Mouse (Mus musculus): ENCODE results near the gene Rnf114.

- TF ChIP-seq CTCF (IDR thresholded peaks at IDR 0.05; ENCODE audit: borderline replicate concordance, extremely low read depth, insufficient read depth, insufficient read length) = no peak
- TF ChIP-seq POLR2A (IDR thresholded peaks at IDR 0.05; ENCODE audit: borderline replicate concordance, extremely low read depth, insufficient read depth, insufficient read length, poor library complexity, severe bottlenecking) = no peak
These were observed 70.6 kb downstream of the Rnf114 start for GRCm38 (mm10) chr2:167563035-167563434.

Data from brain, embryonic 14.5 days (tissue).